Mouse (Mus musculus) induced T-regulatory cell, adult 2 months (primary cell): ENCODE measurements around the gene Gm12166.

ENCODE experiments used
- DNase-seq: peaks from one replicate; pipeline ENCODE4 v3.0.0-alpha.2; 2012; ENCODE audit warnings: low read depth

Gene Gm12166

DNA sequence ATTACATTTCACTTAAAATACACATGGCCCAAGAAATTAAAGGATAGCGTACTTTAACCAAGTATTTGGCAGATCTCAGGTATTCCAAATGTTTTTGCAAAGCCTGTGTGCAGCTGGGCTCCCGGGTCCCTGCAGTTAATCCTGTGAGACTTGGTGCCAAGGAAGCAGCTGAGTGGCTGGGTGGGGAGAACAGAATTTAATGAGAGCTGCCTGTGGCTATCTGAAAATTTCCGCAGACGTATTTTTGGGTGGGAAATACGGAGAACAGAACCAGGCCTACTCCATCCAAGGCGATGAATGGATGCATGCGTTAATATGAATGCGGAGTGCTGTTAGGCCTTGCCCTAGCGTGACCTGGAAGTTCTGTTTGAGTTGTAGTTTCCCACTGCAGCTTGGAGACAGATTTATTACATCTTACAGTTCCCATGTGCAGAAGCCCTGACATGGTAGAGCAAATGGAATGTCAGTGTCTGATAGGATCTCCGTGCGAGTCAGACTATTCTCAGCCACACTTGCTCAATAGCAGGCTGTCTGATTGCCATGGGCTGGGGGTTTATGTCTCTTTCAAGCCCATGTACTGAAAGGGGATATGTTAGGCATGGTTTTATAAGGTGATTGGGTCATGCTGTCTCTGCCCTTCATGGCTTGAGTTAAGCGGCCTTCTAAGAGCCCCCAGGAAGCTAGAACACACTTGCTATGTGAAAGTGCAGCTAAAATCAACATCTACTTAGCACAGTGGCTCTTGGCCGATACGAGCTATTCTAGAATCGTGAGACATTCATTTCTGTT, 21.1 kb upstream of the Gm12166 start:
- DNase-seq, result peak; percentile 61

DNA sequence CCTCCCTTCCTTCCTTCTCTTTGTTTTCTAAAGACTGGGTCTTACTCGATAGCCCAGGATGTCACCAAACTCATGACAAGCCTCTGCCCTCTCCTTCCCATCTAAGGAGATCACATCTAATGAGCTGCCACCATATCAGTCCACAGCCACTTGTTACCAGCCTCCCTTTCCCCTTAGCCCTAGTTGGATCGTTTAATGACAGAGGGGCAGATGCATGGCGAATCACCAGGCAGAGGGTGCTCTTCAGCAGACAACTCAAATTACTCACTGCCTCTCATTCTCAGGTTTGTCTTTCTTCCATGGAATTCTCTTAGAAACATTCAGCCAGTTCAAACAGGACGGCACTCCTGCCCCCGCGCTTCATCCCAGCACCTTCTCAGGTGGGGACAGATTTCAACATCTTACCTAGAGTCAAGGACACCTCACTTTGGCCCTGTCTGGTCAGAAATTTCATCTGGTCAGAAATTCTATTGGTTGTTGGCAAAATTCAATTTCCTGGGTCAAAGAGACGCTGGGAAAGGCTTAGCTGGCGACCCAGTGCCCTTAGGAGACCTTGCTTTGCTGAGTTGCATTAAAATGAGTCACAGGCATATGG, 20.4 kb upstream of the Gm12166 start:
- DNase-seq, result peak; percentile 42

DNA sequence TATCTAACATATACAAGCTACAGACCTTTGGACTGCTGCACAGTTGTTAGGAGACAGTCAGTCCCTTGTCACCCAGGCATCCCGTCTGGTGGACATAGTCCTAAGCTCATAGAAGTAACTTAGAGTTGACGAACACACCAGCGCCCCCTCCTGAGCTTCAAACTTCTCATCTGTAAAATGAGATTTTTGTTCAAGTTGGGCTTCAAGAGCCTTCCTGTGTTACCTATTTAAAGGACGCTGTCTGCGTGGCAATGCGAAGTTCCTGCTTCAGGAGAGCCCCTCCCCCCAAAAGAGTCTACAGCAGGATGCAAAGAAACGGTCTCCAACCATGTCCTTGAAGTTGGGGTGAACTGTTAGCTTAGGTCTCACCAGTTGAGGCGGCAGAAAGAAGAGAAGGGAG, 18.7 kb upstream of the Gm12166 start:
- DNase-seq, result peak; percentile 59

DNA sequence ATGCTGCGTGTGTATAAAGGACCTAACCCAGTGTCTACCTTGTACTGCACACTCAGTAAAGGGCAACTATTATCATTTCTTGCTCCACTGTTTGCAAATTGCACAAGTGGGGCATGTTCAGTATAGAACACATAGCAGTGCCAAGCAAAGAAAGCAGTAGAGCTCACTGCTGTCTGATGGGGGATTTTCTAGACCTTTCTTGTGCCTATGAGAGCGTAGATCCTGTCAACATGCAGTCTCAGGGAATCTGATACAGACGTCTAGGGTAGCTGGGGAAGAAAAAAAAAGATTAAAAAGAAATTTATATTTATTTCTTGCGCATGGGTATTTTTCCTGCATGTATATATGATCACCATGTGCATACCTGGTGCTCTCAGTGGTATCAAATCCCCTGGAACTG, 18.0 kb upstream of the Gm12166 start:
- DNase-seq, result no peak

DNA sequence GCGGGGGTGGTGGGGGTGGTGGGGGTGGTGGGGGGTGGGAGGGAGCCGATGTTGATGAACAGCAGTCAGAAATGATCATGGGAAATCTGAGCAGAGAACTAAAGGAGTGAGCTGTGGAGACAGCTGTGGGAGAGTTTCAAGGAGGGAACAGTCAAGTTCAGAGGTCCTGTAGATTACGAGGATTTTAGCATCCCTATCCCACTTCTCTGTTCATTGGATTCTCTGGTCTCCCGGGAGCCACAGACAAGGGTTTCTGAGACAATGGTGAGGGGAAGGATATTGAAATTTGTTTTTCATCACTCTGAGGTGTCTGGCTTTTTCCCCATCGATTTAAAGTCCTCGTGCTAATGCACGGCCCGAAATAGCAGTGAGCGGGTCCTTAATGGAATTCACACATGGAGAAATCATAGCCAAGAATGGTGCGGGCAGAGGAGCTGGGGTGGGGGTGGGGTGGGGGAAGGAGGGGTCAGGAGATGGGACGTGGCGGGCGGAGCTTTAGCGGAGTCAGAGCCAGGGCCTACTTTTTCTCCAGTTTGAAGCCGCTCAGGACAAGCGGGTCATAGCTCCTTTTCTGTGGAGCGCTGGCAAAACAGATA, 17.4 kb upstream of the Gm12166 start:
- no peak for DNase-seq

DNA sequence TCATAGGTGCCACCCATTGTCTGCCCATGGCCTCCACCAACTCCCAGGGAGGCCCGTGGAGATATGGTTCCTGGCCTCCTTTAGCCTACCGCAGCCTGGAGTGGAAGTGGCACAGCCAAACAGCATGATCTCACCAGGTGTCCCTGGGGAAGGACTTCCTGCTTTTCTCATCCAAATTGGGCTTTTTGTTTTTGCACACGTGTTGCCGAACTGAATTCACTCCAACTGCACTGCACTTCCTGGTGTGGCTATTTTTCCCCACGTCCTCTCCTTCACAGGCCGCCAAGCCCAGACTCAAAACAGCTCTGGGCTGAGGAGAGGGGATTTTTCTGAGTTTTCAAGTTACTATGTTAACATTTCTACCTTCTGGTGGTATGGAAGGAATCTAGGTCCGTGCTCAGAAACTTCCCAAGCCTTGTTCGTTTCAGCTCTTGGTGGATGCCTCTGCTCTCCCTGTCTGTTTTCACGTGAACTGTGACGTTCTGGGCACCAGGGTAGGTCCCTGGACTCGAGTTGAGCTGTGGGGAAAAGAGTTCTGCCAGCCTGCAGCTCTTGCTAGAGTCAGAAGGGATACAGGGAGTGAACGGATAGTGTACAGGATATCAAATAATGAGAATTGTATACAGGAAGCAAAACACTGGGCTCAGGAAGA, 16.8 kb upstream of the Gm12166 start:
- peak; percentile 55 for DNase-seq

DNA sequence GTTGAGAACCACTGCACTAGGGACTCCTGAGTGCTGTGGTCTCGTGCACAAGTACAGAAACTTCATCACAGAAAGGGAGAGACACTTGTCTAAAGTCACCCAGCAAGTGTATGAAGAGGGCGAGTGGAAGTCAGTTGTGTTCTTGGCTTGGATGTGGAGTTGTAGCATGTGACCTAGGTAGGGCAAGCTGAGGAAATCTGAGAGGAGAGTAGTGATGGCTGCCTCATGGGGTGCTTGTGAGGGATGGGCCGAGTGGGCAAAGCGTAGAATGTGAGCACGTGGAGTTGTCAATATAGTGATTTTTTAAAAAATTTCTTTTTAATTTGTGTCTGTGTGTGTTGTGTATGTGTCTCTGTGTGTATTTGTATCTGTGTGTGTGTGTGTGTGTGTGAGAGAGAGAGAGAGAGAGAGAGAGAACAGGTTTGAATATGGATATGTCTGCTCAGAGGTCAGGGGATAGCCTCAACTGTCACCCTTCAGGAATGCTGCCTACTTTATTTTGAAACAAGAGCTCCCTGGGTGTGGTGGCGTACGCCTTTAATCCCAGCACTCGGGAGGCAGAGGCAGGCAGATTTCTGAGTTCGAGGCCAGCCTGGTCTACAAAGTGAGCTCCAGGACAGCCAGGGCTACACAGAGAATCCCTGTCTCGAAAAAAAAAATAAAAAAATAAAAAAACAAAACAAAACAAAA, 15.4 kb upstream of the Gm12166 start:
- DNase-seq, result no peak

DNA sequence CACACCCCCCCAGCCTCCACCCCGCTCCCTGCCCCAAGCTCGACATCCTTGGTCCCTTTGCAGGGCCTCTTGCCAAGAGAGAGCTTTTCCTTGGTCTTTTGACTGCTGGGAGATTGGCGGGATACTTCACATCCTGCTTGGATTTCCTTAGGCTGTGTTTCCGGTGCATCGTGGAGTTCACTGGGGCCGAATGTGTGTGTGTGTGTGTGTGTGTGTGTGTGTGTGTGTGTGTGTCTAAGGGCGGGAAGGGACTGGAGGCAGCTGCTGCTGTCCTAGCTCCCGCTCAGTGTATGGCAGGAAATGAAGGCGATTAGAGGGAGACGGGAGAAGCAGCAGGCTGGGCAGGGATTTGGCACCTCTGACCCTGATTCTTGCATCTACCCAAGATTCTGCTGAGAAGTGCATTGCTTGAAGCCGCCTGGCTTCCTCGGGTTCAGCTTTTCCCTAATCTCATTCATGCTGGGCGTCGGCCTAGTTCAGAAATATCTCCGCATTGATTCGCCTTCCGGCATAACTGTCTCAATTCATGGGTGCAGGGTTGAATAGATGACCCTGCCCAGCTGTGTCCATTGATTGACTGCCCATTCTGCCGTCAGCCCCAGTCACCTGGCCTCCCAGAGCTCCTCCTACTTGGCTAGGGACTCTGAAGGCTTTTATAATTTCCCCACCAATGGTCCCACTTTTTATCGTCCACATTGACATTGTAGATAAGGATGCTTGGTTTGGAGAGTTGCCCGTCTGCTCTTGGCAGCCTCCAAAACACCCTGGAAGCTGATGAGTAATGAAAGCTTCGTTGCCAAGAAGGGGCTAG, 13.3 kb upstream of the Gm12166 start:
- no peak for DNase-seq

DNA sequence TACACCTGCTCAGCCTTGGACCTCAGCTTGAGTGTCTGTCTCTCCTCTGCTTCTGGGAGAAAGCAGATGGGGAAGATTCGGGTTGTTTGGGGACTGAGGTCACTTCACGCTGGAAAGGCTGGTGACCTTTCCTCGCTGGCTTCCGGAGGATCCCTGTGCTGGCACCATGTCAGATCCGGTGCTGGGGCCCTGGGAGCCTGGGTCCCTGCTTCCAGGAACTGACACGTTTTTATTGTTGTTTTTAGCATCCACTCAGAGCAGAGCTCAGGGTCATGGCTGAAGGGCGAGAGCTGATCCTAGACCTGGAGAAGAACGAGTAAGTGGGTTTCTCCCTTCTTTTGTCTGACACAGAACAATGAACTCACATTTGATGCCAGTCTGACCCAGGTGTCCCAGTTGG, 12.6 kb upstream of the Gm12166 start:
- DNase-seq, result no peak

DNA sequence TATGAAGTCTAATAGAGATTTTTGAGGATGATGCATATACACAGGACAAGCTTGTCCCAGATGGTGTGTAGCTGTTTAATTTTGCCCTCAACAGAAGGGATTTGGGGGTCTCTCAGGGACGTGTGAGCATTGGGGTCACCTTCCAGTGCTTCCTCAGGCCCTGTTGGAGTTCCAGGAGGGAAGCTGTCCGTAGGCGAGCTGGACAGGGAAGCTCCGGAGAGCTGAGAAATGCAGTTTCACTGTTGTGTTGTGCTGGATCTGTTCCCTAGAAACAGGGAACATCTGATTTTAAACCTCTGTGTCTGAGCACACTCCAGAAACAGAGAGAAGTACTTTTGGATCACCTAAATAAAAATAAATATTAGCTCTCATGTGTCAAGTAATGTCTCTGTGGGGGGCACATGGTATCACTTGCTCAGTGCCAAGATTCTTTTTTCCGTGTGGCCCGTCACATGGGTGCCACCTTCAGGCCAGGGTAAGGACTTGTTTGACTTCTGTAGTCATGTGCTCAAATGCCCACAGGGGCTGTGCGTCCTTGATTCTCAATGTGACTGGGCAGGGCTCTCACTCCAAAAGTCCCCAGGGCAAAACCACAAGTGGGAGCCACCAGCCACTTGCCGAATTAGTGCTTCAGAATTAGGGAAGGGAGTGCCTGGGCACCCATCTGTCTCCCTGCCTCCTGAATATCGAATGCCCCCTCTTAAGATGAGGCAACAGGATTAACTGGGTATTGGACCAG, 11.0 kb upstream of the Gm12166 start:
- DNase-seq, result peak; percentile 59

DNA sequence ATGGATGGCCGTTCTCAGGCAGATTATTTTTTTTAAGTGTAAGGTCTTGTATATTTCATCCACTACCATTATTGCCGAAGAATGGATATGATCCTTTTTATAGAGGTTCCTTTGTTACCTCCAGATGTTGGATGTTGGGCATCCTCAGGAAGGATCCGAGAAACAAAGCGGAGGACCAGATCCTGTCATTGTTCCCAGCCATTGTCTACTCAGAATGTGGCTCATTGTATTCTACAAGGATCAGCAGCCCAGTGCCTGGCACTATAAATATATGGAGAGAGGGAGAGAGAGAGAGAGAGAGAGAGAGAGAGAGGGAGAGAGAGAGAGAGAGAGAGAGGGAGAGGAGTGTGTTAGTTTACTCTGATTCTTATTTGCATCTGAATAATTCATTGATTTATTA, 10.4 kb upstream of the Gm12166 start:
- DNase-seq, result no peak

DNA sequence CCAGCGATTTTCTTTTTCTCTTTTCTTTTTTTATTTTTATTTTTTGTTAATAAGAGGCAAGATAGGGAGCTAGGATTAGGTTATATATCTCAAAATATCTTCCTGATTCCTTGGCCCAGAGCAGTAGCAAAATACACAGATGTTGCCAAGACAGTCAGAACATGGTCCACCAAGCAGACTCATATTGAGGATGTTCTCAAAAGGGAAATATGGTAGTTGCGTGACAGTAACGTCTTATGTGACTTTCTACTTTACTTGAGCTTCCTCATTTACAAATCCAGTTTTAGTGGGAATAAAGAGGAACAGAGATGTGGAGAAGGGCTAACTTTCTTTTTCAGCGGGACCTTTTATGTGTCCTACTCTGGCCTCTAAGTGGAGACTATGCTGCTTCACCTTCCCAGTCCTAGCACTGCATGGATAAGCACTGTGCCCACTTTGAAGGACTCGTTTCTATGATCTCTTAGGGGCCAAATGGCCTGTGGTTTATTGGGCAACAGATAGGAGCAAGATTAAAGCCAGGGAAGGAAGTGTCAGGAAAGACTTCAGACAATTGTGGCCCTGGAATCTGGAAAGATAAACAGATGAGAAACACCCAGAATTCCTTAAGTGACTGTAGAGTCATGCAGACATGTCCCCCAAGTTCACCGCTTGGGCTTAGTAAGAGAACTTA, 9.8 kb upstream of the Gm12166 start:
- peak; percentile 12 for DNase-seq

DNA sequence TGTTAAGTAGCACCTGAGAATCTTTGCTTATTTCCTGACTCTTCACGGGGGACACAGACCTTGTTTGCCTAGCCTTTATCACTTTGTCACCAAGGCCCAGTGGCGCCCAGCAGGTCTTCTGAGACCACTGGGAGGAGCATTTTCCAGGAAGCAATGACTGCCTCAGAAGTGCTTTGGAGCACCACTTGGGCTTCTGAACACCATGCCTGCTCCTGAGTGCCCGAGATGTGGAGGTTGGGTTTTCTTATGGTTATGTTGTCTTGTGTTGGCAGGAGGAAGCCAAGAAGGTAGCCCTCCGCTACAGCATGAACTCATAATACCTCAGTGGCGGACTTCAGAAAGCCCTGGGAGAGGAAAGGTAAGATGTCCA, 8.5 kb upstream of the Gm12166 start:
- peak; percentile 21 for DNase-seq

DNA sequence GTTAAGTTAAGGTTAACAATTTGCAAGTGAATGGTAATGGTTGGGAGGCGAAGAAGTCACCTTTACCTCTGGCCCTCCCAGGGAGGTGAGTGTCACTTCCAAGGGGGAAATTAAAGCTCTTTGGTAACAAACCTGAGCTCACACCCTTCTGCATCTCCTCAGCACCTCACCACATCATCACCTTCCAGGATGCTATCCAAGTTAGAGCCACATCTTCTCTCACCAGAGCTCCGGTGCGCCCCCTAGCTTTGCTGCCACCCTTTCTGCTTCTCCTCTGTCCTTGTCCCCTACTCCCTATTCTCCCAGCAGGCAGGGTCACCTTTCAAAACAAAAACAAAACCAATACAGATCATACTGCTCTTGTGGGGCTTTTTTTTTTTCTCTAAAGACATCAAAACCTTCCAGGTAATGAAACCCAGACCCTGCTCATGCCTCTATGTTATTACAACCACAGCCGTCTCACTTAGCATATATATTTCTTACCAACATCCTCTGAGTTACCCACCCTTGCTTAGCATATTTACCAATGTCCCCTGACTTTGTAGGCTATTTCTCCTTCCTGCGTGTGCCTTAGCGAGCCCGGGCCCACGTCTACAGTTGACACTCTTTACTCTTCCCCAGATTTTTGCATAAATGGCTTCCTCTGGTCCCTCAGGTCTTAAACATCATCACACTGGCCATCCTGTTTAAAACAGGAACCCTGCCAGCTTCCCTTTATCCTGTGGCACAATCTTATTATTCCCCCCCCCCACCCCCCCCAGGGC, 7.9 kb upstream of the Gm12166 start:
- DNase-seq, result peak; percentile 64

DNA sequence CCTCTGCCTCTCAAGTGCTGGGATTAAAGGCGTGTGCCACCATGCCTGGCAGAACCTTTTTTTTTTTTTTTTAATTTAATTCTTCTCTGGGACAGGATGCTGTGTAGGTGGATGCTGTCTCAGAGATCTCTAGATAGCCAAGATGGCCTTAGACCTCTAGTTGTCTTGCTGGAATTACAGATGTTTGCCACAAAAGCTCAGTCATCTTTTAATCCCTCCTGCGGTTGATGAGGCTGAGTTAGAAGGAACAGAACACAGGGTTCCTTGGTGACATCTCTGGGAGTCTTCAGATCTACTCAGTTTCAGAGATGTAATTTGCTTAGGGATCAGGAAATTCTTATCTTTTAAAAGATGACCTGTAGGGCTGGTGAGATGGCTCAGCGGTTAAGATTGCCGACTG, 6.8 kb upstream of the Gm12166 start:
- peak; percentile 52 for DNase-seq

DNA sequence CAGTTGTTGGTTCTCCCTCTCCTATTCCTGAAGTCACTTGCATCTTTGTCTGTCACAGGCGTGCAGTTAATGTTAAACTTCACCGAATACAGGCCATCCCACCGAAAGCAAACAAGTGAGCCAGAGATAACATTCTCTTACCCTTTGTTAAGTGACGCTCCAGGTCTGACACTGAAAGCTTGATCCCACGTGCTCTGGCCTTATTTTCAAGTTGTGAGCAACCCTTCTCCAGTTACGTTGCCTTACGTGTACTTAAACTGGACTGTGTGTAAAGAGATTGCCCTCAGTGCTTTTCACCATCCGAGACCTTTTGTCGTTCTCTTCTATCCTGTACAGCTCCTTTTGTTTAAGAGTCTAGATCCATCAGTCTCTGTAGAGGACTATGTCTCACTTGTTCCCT, 5.9 kb upstream of the Gm12166 start:
- peak; percentile 59 for DNase-seq

DNA sequence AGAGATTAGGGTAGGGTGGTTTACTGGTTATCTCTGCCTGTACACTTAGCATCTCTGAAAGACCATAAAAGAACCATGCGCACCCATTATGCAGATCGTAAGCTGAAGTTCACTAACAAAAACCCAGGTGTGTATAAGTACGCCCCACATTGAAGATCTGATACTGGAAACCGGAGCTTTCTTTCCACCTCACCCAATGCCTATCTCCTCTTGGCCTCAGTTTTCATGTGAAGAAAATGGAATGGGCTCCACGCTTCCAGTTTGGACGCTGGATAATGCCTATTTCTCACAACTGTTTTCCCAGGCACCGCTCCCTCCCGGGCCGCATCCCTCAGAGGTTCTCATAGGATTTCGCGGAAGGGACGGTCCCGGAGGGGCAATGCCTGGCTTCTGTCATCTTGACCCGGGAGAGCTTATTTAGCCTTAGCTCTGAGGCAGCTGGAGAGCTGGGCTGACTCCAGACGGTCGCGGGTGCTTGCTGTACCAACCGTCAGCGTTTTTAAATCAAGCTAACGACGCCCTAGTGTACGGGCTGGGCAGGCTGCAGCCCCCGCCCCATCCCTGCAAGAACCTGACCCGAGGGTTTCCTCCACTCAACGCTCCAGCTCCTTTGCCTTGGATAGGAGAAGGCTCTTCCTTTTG, 4.8 kb upstream of the Gm12166 start:
- peak; percentile 60 for DNase-seq

DNA sequence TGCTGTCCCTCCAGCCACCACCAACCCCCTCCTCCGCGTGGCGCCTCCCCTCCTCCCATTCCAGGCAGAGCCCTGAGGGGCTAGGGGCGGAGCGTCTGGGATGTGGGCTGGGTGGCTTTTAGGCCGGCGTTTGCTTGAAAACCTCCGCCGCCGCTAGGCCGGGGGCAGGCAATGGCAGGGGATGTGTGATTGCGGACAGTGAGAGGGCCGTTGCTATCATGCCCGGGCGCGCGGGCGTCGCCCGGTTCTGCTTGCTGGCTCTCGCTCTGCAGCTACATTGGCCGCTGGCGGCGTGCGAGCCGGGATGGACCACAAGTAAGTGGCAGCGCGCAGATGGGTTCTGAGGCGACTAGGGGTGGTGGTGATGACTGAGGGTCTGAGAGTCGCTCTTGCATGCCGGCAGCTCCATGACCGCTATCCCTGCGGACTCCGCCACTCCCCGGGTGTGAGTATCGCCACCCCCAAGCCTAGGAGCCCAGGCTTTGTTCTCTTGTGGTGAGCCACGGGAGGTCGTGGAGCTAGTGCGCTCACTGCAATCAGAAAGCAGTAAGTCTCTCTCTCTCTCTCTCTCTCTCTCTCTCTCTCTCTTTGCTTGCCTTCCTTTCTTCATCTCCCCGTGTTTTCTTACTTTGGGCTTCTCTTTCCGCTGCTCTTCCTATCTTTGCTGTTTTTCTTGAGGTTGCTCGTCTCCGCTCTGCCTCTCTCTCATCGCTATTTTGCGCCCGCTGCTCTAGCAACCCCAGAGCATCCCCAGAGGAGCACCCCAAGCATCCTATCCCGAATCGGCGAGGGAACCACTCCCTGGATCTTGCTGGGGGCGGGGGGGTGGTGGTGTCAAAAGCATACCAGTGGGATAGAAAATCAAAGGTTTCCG, 4.0 kb upstream of the Gm12166 start, which contains the start of gene Adam19:
Gene Adam19 (plus strand): TSS at position 97 of the 874 bp plus-strand sequence.
- DNase-seq, result peak; percentile 76
